Mouse (Mus musculus) T-helper 17 cell (primary cell): ENCODE measurements at regions not wholly inside any gene's neighbourhood (a gene's known extent, or its start where the extent isn't known, plus 50 kb on each side); places are given as distances from the start of the nearest gene placed in this dataset.
"Not testable (repeated sequence)": the region's sequence is repeated elsewhere in the genome, so short reads cannot be mapped to it uniquely, and the experiment has no call there.

Experiments used
- in situ Hi-C, 2 experiments: fragments of 300-600 bp; cut with MboI, MseI; formaldehyde crosslinking; loops; 1 replicate in 1 of 2; 2 replicates in 1 of 2; pipeline ENCODE4 v1.15.1; 2025; ENCODE audit warnings: high pct_unique_total_duplicates in 2 of 2

- in situ Hi-C loops: no loop called here
Observed at GRCm38 (mm10) chr12:104637046-104638032, 114.4 kb downstream of the Dicer1 start.

GRCm38 (mm10) chr12:104636474-104636873 is 115.3 kb downstream of the Dicer1 start:
- in situ Hi-C loops: no loop called here

- in situ Hi-C loops: no loop called here
Observed at GRCm38 (mm10) chr12:104634818-104635217, 116.9 kb downstream of the Dicer1 start.

- in situ Hi-C loops: no loop called here
Observed at GRCm38 (mm10) chr12:104630590-104630989, 121.2 kb downstream of the Dicer1 start.

- in situ Hi-C loops: loop anchor here in 1 of 2 experiments (10.0 kb wide), 1 partner anchor 935 kb away; the partner anchor contains the start of gene Serpina1f
Observed at GRCm38 (mm10) chr12:104629449-104629848, 122.3 kb downstream of the Dicer1 start.

- in situ Hi-C loops: loop anchor here in 1 of 2 experiments (10.0 kb wide), 1 partner anchor 931 kb away; the partner anchor contains the start of gene Serpina1f
Observed at GRCm38 (mm10) chr12:104626054-104626453, 125.7 kb downstream of the Dicer1 start.

GRCm38 (mm10) chr12:104623896-104624685 is 127.7 kb downstream of the Dicer1 start:
- in situ Hi-C loops: loop anchor here in 1 of 2 experiments (10.0 kb wide), 1 partner anchor 929 kb away; the partner anchor contains the start of gene Serpina1f

GRCm38 (mm10) chr12:104617111-104617725 is 134.5 kb downstream of the Dicer1 start:
- in situ Hi-C loops: no loop called here

- in situ Hi-C loops: no loop called here
Observed at GRCm38 (mm10) chr12:104614240-104614639, 137.5 kb downstream of the Dicer1 start.

- in situ Hi-C loops: no loop called here
Observed at GRCm38 (mm10) chr12:104609767-104610166, 136.6 kb upstream of the Gsc start.

GRCm38 (mm10) chr12:104608956-104609355 is 135.8 kb upstream of the Gsc start:
- in situ Hi-C loops: not testable (repeated sequence)

GRCm38 (mm10) chr12:104607410-104607809 is 134.3 kb upstream of the Gsc start:
- in situ Hi-C loops: no loop called here

GRCm38 (mm10) chr12:104605535-104606399 is 132.6 kb upstream of the Gsc start:
- in situ Hi-C loops: no loop called here

GRCm38 (mm10) chr12:104598056-104598455 is 124.9 kb upstream of the Gsc start:
- in situ Hi-C loops: no loop called here

- in situ Hi-C loops: no loop called here
Observed at GRCm38 (mm10) chr12:104593526-104594155, 120.5 kb upstream of the Gsc start.

GRCm38 (mm10) chr12:104592791-104593525 is 119.8 kb upstream of the Gsc start:
- in situ Hi-C loops: no loop called here

- in situ Hi-C loops: no loop called here
Observed at GRCm38 (mm10) chr12:104591571-104591970, 118.4 kb upstream of the Gsc start.

- in situ Hi-C loops: no loop called here
Observed at GRCm38 (mm10) chr12:104590291-104590690, 117.2 kb upstream of the Gsc start.

GRCm38 (mm10) chr12:104584408-104584807 is 111.3 kb upstream of the Gsc start:
- in situ Hi-C loops: no loop called here
